Mouse (Mus musculus) forebrain, embryonic 15.5 days (tissue): ENCODE measurements at regions not wholly inside any gene's neighbourhood (a gene's known extent, or its start where the extent isn't known, plus 50 kb on each side); places are given as distances from the start of the nearest gene placed in this dataset.

ENCODE experiments used
- ATAC-seq: fragments of 200-750 bp; cut with Nextera tagmentation; replicated peaks from 2 replicates; pipeline ENCODE4 v1.8.0; 2017; ENCODE audit warnings: mild to moderate bottlenecking, moderate TSS enrichment, moderate library complexity
- H3K27ac ChIP-seq: fragments of 300-500 bp; sonication (generic); replicated peaks from 2 replicates; pipeline ENCODE4 v1.5.1; 2015; ENCODE audit warnings: mild to moderate bottlenecking, inconsistent platforms
- H3K27me3 ChIP-seq: fragments of 300-500 bp; sonication (generic); 2 replicates; pipeline ENCODE4 v1.6.1; 2015; ENCODE audit warnings: inconsistent platforms
- H3K36me3 ChIP-seq: fragments of 300-500 bp; sonication (generic); 2 replicates; pipeline ENCODE4 v1.6.1; 2015; ENCODE audit warnings: mild to moderate bottlenecking, inconsistent platforms
- H3K4me1 ChIP-seq: fragments of 300-500 bp; sonication (generic); 2 replicates; pipeline ENCODE4 v1.6.1; 2015; ENCODE audit warnings: inconsistent platforms
- H3K4me2 ChIP-seq: fragments of 300-500 bp; sonication (generic); replicated peaks from 2 replicates; pipeline ENCODE4 v1.6.1; 2015; ENCODE audit warnings: mild to moderate bottlenecking, inconsistent platforms
- H3K4me3 ChIP-seq: fragments of 300-500 bp; sonication (generic); 2 replicates; pipeline ENCODE4 v1.5.1; 2015; ENCODE audit warnings: mild to moderate bottlenecking, inconsistent platforms
- H3K9ac ChIP-seq: fragments of 300-500 bp; sonication (generic); replicated peaks from 2 replicates; pipeline ENCODE4 v1.6.1; 2015; ENCODE audit warnings: mild to moderate bottlenecking, inconsistent platforms
- H3K9me3 ChIP-seq: fragments of 300-500 bp; sonication (generic); 2 replicates; pipeline ENCODE4 v1.6.1; 2016; ENCODE audit warnings: inconsistent platforms
- WGBS: fragments of 180-500 bp; shearing (Covaris S2); methylation state at CpG from one replicate; pipeline ENCODE4 v1.1.7; 2015; ENCODE audit warnings: mixed read lengths; 5-methylcytosine and 5-hydroxymethylcytosine counted together

DNA sequence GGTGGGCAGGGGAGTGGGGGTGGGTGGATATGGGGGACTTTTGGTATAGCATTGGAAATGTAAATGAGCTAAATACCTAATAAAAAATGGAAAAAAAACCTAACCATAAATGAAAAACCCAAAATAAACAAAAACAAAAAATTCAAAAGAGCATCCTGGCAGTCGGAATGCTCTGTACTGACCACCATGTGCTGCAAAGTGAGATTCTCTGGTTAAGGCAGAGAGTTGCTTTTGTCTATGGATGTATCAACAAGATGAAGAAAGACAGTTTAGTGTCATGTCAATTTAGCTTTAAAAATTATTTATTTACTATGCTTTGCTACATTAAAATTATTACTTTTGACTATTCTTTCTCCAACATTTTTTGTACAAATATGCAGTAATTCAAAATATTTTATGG, 88.5 kb downstream of the E330014E10Rik start:
- H3K9ac ChIP-seq, result no peak overlapping the region
- H3K9me3 ChIP-seq, result no peaks in the 10 kb centered on the region
- H3K4me2 ChIP-seq, result no peak overlapping the region
- H3K27ac ChIP-seq, result no peak overlapping the region
- no peaks in the 10 kb centered on the region for H3K27me3 ChIP-seq
- no peaks in the 10 kb centered on the region for H3K4me1 ChIP-seq
- no peak overlapping the region for H3K4me3 ChIP-seq
- no peaks in the 10 kb centered on the region for H3K36me3 ChIP-seq
- 92% methylated on average over 1 of the region's 1 CpGs for WGBS
- ATAC-seq, result no peak

DNA sequence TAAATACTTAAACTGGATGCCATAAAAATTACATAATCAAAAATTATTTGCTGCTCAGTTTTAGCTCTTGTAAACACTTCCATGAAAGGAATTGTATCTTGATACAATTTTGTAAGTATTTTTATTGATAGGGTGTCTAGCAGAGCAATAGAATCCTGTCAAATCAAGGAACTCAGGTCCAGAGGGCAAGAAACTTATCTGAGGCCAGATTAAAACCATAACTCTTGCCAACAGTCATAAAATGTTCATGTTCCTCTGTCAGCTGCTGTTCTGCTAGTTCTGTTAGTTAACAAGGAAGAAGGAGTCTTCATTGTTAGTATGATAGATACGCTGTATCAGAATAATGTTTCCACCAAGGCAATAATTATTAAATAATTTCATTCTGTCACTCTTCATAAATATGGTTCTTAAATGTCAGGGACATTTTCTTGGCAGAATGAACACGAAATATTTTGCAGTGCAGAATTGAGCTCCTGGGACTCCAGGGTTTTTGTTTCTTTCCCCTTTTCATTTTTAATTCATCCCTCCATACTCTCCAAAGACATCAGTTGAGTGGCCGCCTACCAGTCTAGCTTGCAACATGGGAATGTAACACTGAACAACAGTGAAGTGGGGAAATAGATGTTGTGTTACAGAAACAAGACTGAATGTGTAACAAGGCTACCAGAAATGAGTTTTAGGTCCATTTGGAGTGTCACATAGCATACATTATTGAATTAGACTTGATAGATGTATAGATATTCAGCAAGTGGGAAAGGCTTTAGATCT, 89.1 kb downstream of the E330014E10Rik start:
- no peak for ATAC-seq
- H3K27ac ChIP-seq, result no peak overlapping the region
- H3K9me3 ChIP-seq, result no peaks in the 10 kb centered on the region
- no peak overlapping the region for H3K9ac ChIP-seq
- 81% methylated on average over 3 of the region's 3 CpGs for whole genome bisulfite sequencing
- no peaks in the 10 kb centered on the region for H3K4me1 ChIP-seq
- no peaks in the 10 kb centered on the region for H3K36me3 ChIP-seq
- no peak overlapping the region for H3K4me3 ChIP-seq
- no peak overlapping the region for H3K4me2 ChIP-seq
- H3K27me3 ChIP-seq, result no peaks in the 10 kb centered on the region

DNA sequence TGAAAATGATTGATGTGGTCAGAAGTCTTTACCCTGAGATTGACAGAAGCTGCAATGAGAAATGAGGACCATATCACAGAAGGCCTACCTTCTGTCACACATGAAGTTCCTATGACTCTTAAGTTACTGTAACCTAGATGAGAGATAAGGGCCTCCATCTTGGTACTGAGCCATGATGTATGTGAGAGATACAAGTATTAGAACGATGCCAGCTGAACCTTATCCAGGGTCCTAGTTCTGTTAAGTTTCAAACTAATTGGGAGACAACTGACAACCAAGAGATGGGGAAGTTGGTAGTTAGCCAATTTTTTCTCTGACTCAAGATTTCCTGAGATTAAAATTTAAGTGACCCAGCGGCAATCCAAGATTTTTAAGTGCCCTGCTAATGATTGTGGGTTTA, 89.7 kb downstream of the E330014E10Rik start:
- Histone ChIP-seq H3K4me3 (no peak overlapping the region), H3K9me3 (no peaks in the 10 kb centered on the region), H3K9ac (no peak overlapping the region), H3K36me3 (no peaks in the 10 kb centered on the region), H3K27ac (no peak overlapping the region), H3K27me3 (no peaks in the 10 kb centered on the region), H3K4me2 (no peak overlapping the region), H3K4me1 (no peaks in the 10 kb centered on the region)
- WGBS, result 86% methylated on average over 2 of the region's 2 CpGs
- ATAC-seq, result no peak

DNA sequence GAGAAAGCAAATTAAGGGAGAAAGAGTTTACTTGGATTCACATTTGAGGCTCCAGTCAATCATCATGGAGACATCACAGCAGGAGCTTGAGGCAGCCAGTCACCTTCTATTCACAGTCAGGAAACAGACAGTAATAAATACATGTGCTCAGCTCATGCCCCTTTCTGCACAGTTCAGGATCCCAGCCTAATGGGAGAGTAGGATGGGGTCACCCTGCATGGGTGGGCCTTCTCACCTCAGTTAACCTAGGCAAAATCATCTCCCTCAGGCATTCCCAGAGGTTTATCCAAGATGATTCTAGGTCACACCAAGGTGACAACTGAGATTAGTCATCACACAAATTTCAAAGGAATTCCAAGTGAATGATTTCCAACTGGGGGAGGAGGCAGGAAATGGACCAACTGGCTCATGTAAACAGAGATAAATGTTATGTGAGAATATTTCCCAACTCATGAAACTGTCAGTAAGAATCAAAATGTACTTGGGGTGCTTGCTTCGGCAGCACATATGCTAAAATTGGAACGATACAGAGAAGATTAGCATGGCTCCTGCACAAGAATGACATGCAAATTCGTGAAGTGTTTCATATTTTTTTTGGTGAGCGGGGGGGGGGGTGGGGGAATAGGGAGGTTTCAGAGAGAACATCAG, 89.8 kb upstream of the Cxcl13 start:
- Histone ChIP-seq H3K9me3 (no peaks in the 10 kb centered on the region), H3K4me1 (no peaks in the 10 kb centered on the region), H3K4me3 (no peak overlapping the region), H3K27me3 (no peaks in the 10 kb centered on the region), H3K27ac (no peak overlapping the region), H3K36me3 (no peaks in the 10 kb centered on the region), H3K9ac (no peak overlapping the region), H3K4me2 (no peak overlapping the region)
- no peak for ATAC-seq
- WGBS, result 88% methylated on average over 4 of the region's 4 CpGs

DNA sequence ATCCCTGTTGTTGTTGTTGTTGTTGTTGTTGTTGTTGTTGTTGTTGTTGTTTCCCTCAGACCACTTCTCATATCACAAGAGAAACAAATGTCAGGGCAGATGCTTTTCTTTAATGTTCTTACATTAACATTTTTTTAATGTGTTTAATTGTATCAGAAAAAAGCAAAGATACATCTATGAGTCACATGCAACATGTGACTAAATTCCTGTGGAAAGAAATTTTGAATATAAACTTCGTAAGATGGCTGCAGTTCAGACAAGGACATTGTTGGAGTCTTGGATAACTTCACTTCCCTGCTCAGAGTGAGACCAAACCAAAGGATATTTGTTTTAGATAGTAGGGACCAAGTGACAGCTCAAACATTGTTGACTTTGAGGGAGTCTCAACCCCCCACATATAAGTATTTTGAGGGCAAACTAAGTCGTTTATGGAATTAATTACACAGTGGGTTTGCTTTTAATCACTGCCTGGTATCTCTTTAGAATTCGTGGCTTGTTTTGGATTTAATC, 86.4 kb upstream of the Cxcl13 start:
- no peak for ATAC-seq
- H3K27ac ChIP-seq, result no peak overlapping the region
- 68% methylated on average over 3 of the region's 3 CpGs for WGBS
- no peak overlapping the region for H3K9ac ChIP-seq
- no peaks in the 10 kb centered on the region for H3K4me1 ChIP-seq
- no peaks in the 10 kb centered on the region for H3K9me3 ChIP-seq
- H3K36me3 ChIP-seq, result no peaks in the 10 kb centered on the region
- H3K4me2 ChIP-seq, result no peak overlapping the region
- no peaks in the 10 kb centered on the region for H3K27me3 ChIP-seq
- no peak overlapping the region for H3K4me3 ChIP-seq

DNA sequence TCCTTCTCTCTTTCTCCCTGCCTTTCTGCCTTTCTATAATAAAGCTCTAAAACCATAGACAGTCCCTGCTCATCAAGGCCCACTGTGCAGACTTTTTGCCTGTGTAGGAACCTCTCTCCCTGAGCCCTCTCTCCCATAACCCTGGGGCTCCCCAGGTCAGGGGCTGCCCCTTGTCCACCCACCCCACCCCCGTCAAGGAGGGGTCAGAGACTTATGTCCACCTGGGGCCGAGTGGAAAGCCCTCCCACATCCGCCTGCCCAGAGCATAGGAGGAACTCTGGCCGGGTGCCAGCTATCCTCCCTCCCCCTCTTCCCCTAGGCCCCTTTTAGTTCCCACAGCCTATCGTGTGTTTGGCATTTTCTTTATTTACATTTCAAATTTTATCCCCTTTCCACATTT, 81.8 kb upstream of the Cxcl13 start:
- Histone ChIP-seq H3K9me3 (no peaks in the 10 kb centered on the region), H3K9ac (no peak overlapping the region), H3K36me3 (no peaks in the 10 kb centered on the region), H3K27ac (no peak overlapping the region), H3K27me3 (no peaks in the 10 kb centered on the region), H3K4me1 (no peaks in the 10 kb centered on the region), H3K4me3 (no peak overlapping the region), H3K4me2 (no peak overlapping the region)
- 80% methylated on average over 5 of the region's 5 CpGs for WGBS
- ATAC-seq, result no peak

DNA sequence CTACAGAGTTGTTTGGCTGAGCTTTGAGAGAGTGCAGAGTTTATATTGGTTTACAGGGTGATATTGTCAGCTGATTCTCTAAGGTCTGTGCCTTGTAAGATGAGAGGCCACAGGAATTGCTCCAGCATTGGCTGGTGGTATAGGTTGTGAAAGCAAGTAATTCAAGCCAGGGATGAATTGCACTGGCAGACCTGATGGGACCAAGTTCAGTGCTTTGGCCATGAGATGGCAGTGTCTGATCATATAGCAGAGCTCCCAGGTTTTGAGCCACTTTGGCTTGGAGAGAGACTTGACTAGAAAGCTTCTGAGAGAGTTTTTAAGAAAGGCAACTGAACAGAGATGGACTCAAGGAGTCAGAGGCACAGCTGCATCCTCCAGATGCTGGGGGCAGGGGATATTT, 75.8 kb upstream of the Cxcl13 start:
- Histone ChIP-seq H3K36me3 (no peaks in the 10 kb centered on the region), H3K27ac (no peak overlapping the region), H3K4me1 (no peaks in the 10 kb centered on the region), H3K9me3 (no peaks in the 10 kb centered on the region), H3K9ac (no peak overlapping the region), H3K4me3 (no peak overlapping the region), H3K4me2 (no peak overlapping the region), H3K27me3 (no peaks in the 10 kb centered on the region)
- ATAC-seq, result 0 out of 2 replicates have a peak, but pooled peaks have one; percentile 16
